Mouse (Mus musculus): ENCODE measurements at regions not wholly inside any gene's neighbourhood (a gene's known extent, or its start where the extent isn't known, plus 50 kb on each side); places are given as distances from the start of the nearest gene placed in this dataset.

- WGBS: 74% methylated on average over 2 of the region's 2 CpGs
- Histone ChIP-seq H3K27ac (replicated peaks) (no peak overlapping the region), H3K4me3 (replicated peaks) (no peak overlapping the region), H3K4me1 (no peaks in the 10 kb centered on the region), H3K4me2 (no peak overlapping the region), H3K9ac (replicated peaks) (no peak overlapping the region), H3K27me3 (replicated peaks) (no peaks in the 10 kb centered on the region), H3K36me3 (no peaks in the 10 kb centered on the region), H3K9me3 (replicated peaks) (no peaks in the 10 kb centered on the region)
- no peak for ATAC-seq (ENCODE audit: low FRiP score)
Measured at GRCm38 (mm10) chr2:117399487-117399886, 56.7 kb upstream of the Rasgrp1 start.

- Histone ChIP-seq H3K27me3 (replicated peaks) (no peaks in the 10 kb centered on the region), H3K36me3 (no peaks in the 10 kb centered on the region), H3K4me3 (replicated peaks) (no peak overlapping the region), H3K4me2 (no peak overlapping the region), H3K4me1 (no peaks in the 10 kb centered on the region), H3K9me3 (replicated peaks) (no peaks in the 10 kb centered on the region), H3K9ac (replicated peaks) (no peak overlapping the region), H3K27ac (replicated peaks) (no peak overlapping the region)
- no peak for ATAC-seq (ENCODE audit: low FRiP score)
- 94% methylated on average over 4 of the region's 4 CpGs for WGBS
Measured at GRCm38 (mm10) chr2:117403425-117404175, 60.8 kb upstream of the Rasgrp1 start.

GRCm38 (mm10) chr2:117405453-117405852 is 62.7 kb upstream of the Rasgrp1 start:
- Histone ChIP-seq H3K4me2 (no peak overlapping the region), H3K36me3 (no peaks in the 10 kb centered on the region), H3K9me3 (replicated peaks) (no peaks in the 10 kb centered on the region), H3K4me1 (no peaks in the 10 kb centered on the region), H3K27ac (replicated peaks) (no peak overlapping the region), H3K27me3 (replicated peaks) (no peaks in the 10 kb centered on the region), H3K4me3 (replicated peaks) (no peak overlapping the region), H3K9ac (replicated peaks) (no peak overlapping the region)
- WGBS: 48% methylated on average over 2 of the region's 2 CpGs
- no peak for ATAC-seq (ENCODE audit: low FRiP score)

- Histone ChIP-seq H3K36me3 (no peaks in the 10 kb centered on the region), H3K9me3 (replicated peaks) (no peaks in the 10 kb centered on the region), H3K4me1 (no peaks in the 10 kb centered on the region), H3K4me2 (no peak overlapping the region), H3K9ac (replicated peaks) (no peak overlapping the region), H3K27me3 (replicated peaks) (no peaks in the 10 kb centered on the region), H3K27ac (replicated peaks) (no peak overlapping the region), H3K4me3 (replicated peaks) (no peak overlapping the region)
- ATAC-seq (ENCODE audit: low FRiP score): no peak
- 85% methylated on average over 5 of the region's 5 CpGs for WGBS
Measured at GRCm38 (mm10) chr2:117408241-117408640, 65.4 kb upstream of the Rasgrp1 start.

GRCm38 (mm10) chr2:117412045-117412606 is 69.3 kb upstream of the Rasgrp1 start:
- H3K36me3 ChIP-seq: no peaks in the 10 kb centered on the region
- H3K4me1 ChIP-seq: no peaks in the 10 kb centered on the region
- H3K9ac ChIP-seq (replicated peaks): no peak overlapping the region
- no peak overlapping the region for H3K4me3 ChIP-seq (replicated peaks)
- H3K27ac ChIP-seq (replicated peaks): no peak overlapping the region
- ATAC-seq (ENCODE audit: low FRiP score): no peak
- H3K27me3 ChIP-seq (replicated peaks): no peaks in the 10 kb centered on the region
- WGBS: 54% methylated on average over 4 of the region's 4 CpGs
- no peak overlapping the region for H3K4me2 ChIP-seq
- no peaks in the 10 kb centered on the region for H3K9me3 ChIP-seq (replicated peaks)

- Histone ChIP-seq H3K9me3 (replicated peaks) (no peaks in the 10 kb centered on the region), H3K4me2 (no peak overlapping the region), H3K36me3 (no peaks in the 10 kb centered on the region), H3K4me1 (no peaks in the 10 kb centered on the region), H3K4me3 (replicated peaks) (no peak overlapping the region), H3K27me3 (replicated peaks) (no peaks in the 10 kb centered on the region), H3K27ac (replicated peaks) (no peak overlapping the region), H3K9ac (replicated peaks) (no peak overlapping the region)
- WGBS: 83% methylated on average over 8 of the region's 8 CpGs
- no peak for ATAC-seq (ENCODE audit: low FRiP score)
Measured at GRCm38 (mm10) chr2:117417229-117417970, 74.6 kb upstream of the Rasgrp1 start.

GRCm38 (mm10) chr2:117418121-117418615 is 75.4 kb upstream of the Rasgrp1 start:
- no peak for ATAC-seq (ENCODE audit: low FRiP score)
- Histone ChIP-seq H3K9me3 (replicated peaks) (no peaks in the 10 kb centered on the region), H3K4me2 (no peak overlapping the region), H3K4me1 (no peaks in the 10 kb centered on the region), H3K27ac (replicated peaks) (no peak overlapping the region), H3K4me3 (replicated peaks) (no peak overlapping the region), H3K27me3 (replicated peaks) (no peaks in the 10 kb centered on the region), H3K9ac (replicated peaks) (no peak overlapping the region), H3K36me3 (no peaks in the 10 kb centered on the region)
- WGBS: 93% methylated on average over 8 of the region's 8 CpGs

GRCm38 (mm10) chr2:117418711-117419110 is 75.9 kb upstream of the Rasgrp1 start:
- no peak overlapping the region for H3K4me3 ChIP-seq (replicated peaks)
- H3K4me2 ChIP-seq: no peak overlapping the region
- no peak overlapping the region for H3K9ac ChIP-seq (replicated peaks)
- ATAC-seq (ENCODE audit: low FRiP score): no peak
- no peaks in the 10 kb centered on the region for H3K4me1 ChIP-seq
- no peaks in the 10 kb centered on the region for H3K27me3 ChIP-seq (replicated peaks)
- H3K36me3 ChIP-seq: no peaks in the 10 kb centered on the region
- WGBS: 88% methylated on average over 3 of the region's 3 CpGs
- H3K9me3 ChIP-seq (replicated peaks): no peaks in the 10 kb centered on the region
- no peak overlapping the region for H3K27ac ChIP-seq (replicated peaks)

- Histone ChIP-seq H3K4me1 (no peaks in the 10 kb centered on the region), H3K36me3 (no peaks in the 10 kb centered on the region), H3K9ac (replicated peaks) (no peak overlapping the region), H3K9me3 (replicated peaks) (no peaks in the 10 kb centered on the region), H3K27me3 (replicated peaks) (no peaks in the 10 kb centered on the region), H3K4me2 (no peak overlapping the region), H3K27ac (replicated peaks) (no peak overlapping the region), H3K4me3 (replicated peaks) (no peak overlapping the region)
- WGBS: 81% methylated on average over 4 of the region's 4 CpGs
- no peak for ATAC-seq (ENCODE audit: low FRiP score)
Measured at GRCm38 (mm10) chr2:117421376-117421775, 78.6 kb upstream of the Rasgrp1 start.

- Histone ChIP-seq H3K4me3 (replicated peaks) (no peak overlapping the region), H3K9ac (replicated peaks) (no peak overlapping the region), H3K36me3 (no peaks in the 10 kb centered on the region), H3K4me1 (no peaks in the 10 kb centered on the region), H3K27me3 (replicated peaks) (no peaks in the 10 kb centered on the region), H3K9me3 (replicated peaks) (no peaks in the 10 kb centered on the region), H3K4me2 (no peak overlapping the region), H3K27ac (replicated peaks) (no peak overlapping the region)
- ATAC-seq (ENCODE audit: low FRiP score): no peak
- 86% methylated on average over 4 of the region's 4 CpGs for WGBS
Measured at GRCm38 (mm10) chr2:117422756-117423155, 80.0 kb upstream of the Rasgrp1 start.

GRCm38 (mm10) chr2:117429205-117429604 is 86.4 kb upstream of the Rasgrp1 start:
- Histone ChIP-seq H3K9ac (replicated peaks) (no peak overlapping the region), H3K27ac (replicated peaks) (no peak overlapping the region), H3K4me3 (replicated peaks) (no peak overlapping the region), H3K4me1 (0 out of 2 replicates have a peak, but pooled peaks cover 4% of the 10 kb centered on the region), H3K27me3 (replicated peaks) (0 out of 2 replicates have a peak, but pooled peaks cover 3% of the 10 kb centered on the region), H3K4me2 (no peak overlapping the region), H3K36me3 (no peaks in the 10 kb centered on the region), H3K9me3 (replicated peaks) (no peaks in the 10 kb centered on the region)
- ATAC-seq (ENCODE audit: low FRiP score): no peak
- WGBS: 42% methylated on average over 9 of the region's 9 CpGs

GRCm38 (mm10) chr2:117432010-117432409 is 89.2 kb upstream of the Rasgrp1 start:
- Histone ChIP-seq H3K27ac (replicated peaks) (no peak overlapping the region), H3K36me3 (no peaks in the 10 kb centered on the region), H3K9ac (replicated peaks) (no peak overlapping the region), H3K4me2 (no peak overlapping the region), H3K9me3 (replicated peaks) (no peaks in the 10 kb centered on the region), H3K4me3 (replicated peaks) (no peak overlapping the region), H3K4me1 (0 out of 2 replicates have a peak, but pooled peaks cover 4% of the 10 kb centered on the region), H3K27me3 (replicated peaks) (0 out of 2 replicates have a peak, but pooled peaks cover 3% of the 10 kb centered on the region)
- no peak for ATAC-seq (ENCODE audit: low FRiP score)
- WGBS: 62% methylated on average over 6 of the region's 6 CpGs
